Mouse (Mus musculus): ENCODE data around the gene Ascl5.
A peak's percentile ranks its signal among the peaks of the same experiment; 100 is the strongest.

Ascl5 gene

DNA sequence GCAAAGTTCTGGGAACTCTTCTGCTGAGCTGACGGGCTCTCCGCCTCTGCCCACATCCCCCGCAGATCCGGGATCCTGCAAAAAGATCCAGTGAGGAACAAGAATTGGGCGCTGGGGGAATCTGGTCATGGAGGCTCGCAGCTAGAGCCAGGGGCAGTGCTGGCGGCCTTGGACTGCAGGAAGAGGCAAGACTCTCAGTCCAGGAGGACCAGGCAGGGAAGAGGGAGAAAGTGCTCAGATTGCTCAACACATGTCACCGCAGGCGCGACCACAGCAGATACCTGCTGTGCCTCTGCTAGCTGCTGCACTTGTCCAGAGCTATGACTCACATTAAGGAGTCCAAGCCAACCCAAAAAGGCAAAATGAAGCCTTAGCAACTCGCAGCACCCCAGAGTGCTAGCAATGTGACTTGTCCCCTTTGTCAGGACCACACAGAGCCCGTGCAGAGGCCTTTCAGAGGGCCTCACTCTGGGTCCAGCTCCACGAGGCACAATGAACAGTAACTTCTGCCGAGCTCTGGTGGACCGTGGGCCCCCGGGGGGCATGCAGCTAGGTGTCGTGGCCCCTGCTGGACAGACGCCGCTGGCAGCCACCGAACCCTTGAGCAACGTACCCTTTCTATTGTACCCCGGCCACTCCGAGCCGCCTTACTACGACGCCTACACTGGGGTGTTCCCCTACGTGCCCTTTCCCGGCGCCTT is at the start of gene Ascl5:
TSS of gene Ascl5 (plus strand) at position 493 of the 701 bp plus-strand sequence.
- DNase-seq (ENCODE audit: low read depth, low spot score) = peak; percentile 61

DNA sequence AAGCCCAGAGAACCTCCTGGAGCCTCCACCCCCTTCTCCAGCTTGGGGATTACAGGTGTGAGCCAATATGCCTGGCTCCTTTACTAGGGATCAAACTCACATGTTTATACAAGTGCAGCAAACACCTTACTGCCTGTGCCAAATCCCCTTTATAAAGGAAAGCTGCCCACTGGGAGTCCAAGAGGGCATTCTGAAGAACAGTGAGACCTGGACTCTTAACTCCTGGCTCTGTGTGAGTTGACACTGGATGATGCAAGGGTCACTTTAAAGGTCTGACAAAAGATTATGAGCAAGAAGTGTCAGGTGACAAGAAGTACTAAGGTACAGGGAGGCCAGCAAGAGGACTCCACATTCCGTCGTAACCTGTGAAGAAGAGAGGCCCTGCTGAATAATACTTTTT is 49.2 kb upstream of the Ascl5 start:
- DNase-seq (ENCODE audit: low read depth, low spot score) = no peak

- DNase-seq (ENCODE audit: low read depth, low spot score) = no peak
Observed at GRCm38 (mm10) chr1:136006292-136006748, 44.3 kb upstream of the Ascl5 start, which contains the start of gene Igfn1. TSS of gene Igfn1 (minus strand) at chr1:136006342.

DNA sequence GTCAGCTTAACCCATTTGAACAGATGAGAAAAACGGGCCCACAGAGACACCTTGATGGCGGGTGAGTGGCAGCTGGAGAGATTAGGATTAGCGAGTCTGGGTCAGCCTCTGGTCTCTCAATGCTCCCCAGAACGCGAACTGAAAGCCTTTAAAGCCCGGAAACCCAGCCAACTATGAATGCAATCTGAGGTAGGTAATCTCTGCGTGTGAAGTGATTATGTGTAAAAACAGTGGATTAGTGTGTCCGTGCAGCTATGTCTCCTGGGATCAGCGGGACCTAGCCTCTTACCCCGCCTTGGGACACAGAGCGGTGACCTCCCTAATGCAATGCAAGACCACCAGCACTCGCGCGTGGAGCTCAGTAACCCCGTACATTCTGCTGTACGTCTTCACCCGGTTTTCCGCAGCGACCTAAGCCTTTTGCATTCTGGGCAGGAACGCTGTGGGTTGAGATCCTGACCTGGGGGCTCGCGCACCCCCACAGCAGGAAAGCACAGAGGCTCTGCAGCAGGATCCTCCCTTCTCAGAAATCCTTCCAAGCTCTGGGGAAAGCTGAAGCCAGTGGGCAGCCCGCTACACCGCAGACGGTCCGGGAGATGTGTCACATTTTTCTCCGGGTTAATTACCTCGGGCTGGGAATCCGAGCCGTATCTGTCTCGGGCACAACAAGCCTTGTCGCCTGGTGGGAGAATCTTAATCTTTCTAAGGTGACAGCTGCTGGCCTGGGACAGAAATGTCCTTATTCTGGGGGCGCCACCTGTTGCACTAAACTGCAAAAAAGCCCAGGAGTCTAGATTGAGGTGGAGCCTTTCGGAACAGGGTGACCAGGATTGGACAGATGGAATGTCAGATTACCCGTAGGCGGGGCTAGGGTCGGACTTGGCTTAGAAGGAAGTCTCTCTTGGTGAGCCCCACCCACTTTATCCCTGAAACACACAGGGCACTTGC is 43.1 kb upstream of the Ascl5 start, which contains the start of gene Tmem9:
TSS of gene Tmem9 (plus strand) at position 940 of the 948 bp plus-strand sequence.
- DNase-seq (ENCODE audit: low read depth, low spot score) = peak; percentile 66

DNA sequence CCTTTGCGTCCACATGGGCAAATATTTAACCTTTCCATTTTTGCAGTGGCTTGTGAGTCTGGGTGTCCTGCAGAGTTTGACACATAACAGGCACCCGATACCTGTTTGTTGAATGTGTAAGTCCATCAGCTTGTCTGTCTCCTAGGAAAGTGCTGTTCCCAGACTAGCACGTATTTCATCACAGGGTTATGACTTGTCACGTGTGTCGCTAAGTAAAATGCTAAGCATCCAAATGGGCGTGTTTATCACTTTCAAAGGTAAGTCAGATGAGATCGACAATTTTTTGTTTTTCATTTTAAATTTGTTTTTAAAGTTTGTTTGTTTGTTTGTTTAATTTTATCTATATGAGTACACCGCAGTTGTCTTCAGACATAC is 42.5 kb upstream of the Ascl5 start:
- DNase-seq (ENCODE audit: low read depth, low spot score) = no peak

DNA sequence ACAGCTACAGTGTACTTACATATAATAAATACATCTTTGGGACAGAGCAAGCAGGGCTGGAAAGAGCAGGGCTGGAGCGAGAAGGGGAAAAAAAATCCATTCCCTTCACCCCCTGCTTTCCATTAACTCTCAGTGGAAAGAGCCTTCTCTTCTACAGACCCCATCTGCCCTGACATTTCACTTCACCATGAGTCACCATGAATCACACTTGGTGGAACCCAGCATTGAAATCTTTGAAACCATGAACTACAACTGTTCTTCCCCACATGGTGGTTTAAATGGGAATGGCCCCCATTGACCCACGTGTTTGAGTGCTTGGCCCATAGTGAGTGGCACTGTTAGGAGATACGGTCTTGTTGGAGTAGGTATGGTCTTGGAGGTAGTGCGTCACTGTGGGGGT is 40.4 kb upstream of the Ascl5 start:
- no peak for DNase-seq (ENCODE audit: low read depth, low spot score)

DNA sequence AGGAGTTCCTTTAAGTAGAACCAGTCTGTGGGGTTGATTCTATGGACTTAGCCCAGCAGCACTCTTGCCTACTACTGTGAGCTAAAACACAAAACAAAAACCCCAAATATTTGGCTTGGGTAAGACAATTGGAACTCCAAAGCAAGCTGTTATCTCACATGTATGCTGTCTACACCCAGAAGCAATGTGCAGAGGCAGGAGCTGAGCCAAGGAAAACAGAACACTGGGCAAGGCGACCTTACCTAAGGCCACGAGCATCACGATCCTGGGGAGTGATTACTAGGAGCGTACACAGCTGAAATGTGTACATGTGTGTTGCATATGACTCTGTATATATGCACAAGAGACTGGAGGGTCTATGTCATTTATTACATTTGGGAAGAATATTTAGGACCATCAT is 37.1 kb upstream of the Ascl5 start:
- no peak for DNase-seq (ENCODE audit: low read depth, low spot score)

DNA sequence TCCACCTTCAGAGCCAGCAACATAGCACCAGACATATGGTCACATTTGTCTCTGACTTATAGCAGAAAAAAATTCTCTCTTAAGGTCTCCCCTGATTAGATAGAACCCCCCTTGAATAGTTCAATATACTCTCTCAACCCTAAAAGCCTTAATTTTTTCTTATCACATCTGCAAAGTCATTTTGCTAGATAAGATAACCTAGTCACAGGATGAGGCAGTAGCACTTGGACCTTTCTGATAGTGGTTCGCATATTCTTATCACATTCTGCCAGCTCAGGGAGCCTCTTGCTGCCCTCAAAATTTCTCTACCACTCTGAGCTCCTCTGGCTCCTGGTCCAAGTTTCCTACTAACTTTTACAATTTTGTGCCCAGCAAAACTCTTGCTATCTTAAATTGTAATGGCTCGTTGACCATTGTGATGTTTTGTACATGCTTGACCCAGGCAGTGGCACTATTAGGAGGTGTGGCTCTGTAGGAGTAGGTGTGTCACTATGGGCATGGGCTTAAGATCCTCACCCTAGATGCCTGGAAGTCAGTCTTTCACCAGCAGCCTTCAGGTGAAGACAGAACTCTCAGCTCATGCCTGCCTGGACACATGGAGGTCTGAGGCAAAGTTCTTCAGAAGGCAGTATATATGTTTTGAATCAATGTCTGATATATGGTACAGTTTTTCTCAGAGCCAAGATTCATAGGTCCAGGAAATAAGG is 35.7 kb upstream of the Ascl5 start:
- no peak for DNase-seq (ENCODE audit: low read depth, low spot score)

DNA sequence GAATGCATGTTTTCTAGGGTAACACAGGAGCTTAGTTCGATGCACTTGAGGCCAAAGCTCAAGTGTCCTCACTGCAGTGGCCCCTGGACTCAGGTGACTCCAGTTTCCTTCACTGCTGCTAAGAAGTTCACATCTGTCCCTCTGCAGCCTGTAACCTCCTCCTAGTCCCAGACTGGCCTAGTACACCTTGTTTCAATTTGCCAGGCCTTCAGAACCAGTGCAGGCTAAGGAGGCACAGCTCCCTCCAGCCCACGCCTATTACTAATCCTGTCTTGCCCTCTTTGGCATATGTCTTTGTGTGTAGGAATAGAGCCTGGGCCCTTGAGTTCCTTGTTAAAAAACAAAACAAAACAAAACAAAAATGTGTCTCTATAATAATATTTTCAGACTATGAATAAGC is 33.3 kb upstream of the Ascl5 start:
- DNase-seq (ENCODE audit: low read depth, low spot score) = peak; percentile 24

- DNase-seq (ENCODE audit: low read depth, low spot score) = peak; percentile 99
Observed at GRCm38 (mm10) chr1:136017907-136018313, 32.7 kb upstream of the Ascl5 start.

DNA sequence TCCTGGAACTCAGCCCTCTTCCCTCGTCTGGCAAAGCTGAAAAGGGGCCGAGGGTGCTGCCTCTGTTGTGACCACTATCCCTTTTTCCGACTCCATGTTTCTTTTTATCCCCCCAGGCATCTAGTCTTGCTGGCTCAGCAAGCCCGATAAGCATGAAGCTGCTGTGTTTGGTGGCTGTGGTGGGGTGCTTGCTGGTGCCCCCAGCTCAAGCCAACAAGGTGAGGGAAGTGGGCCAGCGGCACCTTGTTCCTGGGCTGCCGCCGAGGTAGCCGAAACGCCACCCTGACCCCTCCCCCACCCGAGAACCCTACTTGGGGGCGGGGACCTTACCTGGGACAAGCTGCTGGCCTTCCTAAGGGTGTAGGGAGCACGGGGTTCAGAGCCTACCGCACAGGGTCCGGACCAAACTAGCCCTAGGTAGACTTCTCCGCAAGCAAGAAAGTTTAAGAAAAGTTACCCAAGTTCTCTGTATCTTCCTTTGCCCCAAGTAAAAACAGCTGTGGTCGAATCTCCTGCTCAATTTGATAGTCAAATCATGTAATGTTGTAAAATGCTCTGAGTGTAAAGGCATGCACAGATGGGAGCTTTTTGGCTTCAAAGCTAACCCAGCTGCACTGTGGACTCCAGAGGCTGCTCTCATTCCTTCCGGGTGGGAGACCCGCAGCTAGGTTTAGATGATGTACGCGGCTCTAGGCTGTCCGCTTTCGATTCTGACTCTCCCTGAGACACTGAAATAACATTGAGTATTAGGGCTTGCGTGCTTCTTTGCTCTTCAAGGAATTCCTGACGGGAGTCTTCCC is 32.0 kb upstream of the Ascl5 start:
- DNase-seq (ENCODE audit: low read depth, low spot score) = peak; percentile 39

GRCm38 (mm10) chr1:136030201-136030600 is 20.4 kb upstream of the Ascl5 start:
- no peak for DNase-seq (ENCODE audit: low read depth, low spot score)

- no peak for DNase-seq (ENCODE audit: low read depth, low spot score)
Observed at GRCm38 (mm10) chr1:136031697-136032096, 18.9 kb upstream of the Ascl5 start.

- DNase-seq (ENCODE audit: low read depth, low spot score) = no peak
Observed at GRCm38 (mm10) chr1:136032961-136033360, 17.6 kb upstream of the Ascl5 start.

- peak; percentile 74 for DNase-seq (ENCODE audit: low read depth, low spot score)
Observed at GRCm38 (mm10) chr1:136038746-136039538, 11.7 kb upstream of the Ascl5 start.

DNA sequence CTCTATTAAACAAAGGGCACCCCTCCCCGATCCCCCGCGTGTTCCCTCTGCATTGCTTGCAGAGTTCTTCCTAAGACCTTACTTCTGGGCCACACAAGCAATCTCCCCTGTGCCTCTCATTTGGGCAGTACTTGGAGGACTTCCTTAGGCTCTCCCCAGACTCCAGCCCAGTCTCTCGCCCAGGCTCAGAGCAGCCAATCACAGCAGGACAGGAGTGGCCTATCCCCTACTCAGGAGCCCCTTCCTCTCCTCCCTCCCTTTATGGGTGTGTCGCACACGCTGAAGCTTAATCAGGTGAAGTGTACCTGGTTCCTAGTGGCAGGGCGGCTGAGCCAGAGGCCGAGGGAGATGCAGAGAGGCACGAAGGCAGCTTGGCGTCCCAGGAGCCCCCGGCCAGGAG is 10.2 kb upstream of the Ascl5 start:
- DNase-seq (ENCODE audit: low read depth, low spot score) = no peak

DNA sequence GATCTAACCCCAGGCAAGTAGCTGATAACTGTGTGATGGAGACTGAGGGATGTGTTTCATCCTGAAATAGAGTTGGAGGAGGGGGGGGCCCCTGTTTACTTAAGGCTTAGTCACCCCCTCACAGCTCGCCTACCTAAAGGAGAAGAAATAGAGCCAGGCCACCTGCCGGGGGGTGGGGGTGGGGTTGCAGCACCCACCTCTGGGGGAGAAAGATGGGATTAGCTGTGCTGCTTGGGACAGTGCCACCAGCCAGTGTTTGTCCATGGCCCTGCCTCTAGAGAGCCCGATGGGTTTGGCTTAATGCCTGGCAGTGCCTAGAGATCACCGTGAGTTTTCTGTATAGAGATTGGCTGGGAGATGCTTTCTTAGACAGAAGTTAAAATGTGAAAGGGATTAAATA is 9.7 kb upstream of the Ascl5 start:
- peak; percentile 51 for DNase-seq (ENCODE audit: low read depth, low spot score)

DNA sequence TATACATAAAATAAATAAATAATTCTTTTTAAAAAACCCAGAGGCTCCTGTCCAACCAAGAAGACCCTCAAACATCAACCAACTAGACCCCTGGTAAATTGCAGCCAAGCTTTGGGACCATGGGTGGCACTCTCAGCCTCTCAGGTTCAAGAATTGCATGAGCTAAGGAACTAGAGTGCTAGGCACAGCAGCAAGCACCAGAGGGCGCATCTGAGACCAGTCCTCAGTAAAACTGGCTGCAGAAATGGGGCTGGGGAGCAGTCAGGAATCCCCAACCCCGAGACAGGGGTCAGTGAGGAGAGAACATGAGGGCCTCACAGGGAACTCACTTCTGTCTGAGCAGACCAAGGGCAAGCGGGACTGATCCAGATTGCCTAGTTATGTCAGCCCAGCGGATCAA is 4.8 kb upstream of the Ascl5 start:
- peak; percentile 79 for DNase-seq (ENCODE audit: low read depth, low spot score)

GRCm38 (mm10) chr1:136047432-136047831 is 3.2 kb upstream of the Ascl5 start:
- DNase-seq (ENCODE audit: low read depth, low spot score) = peak; percentile 58

DNA sequence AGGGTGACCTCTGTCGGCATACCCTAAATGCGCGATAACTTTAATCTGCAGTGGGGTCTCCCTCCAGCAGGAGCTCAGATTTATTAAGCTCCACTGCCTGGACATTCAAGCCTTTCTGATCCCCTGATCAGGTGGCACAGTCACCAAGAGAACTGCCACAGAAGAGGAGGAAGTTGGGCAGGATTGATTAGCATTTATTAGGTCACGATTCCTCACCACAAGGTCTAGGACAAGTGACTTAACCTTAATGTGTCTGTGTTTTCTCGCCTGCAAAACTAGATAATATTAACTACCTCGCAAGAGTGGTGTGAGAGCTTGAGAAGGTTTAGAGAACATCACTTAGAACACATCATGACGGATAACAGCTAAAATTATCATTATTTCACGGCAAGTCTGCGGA is 2.7 kb upstream of the Ascl5 start:
- no peak for DNase-seq (ENCODE audit: low read depth, low spot score)

Data from brain, adult 2 months (tissue).